16 mouse cellular contexts compared by ENCODE assay signal in the genomic region with DNA sequence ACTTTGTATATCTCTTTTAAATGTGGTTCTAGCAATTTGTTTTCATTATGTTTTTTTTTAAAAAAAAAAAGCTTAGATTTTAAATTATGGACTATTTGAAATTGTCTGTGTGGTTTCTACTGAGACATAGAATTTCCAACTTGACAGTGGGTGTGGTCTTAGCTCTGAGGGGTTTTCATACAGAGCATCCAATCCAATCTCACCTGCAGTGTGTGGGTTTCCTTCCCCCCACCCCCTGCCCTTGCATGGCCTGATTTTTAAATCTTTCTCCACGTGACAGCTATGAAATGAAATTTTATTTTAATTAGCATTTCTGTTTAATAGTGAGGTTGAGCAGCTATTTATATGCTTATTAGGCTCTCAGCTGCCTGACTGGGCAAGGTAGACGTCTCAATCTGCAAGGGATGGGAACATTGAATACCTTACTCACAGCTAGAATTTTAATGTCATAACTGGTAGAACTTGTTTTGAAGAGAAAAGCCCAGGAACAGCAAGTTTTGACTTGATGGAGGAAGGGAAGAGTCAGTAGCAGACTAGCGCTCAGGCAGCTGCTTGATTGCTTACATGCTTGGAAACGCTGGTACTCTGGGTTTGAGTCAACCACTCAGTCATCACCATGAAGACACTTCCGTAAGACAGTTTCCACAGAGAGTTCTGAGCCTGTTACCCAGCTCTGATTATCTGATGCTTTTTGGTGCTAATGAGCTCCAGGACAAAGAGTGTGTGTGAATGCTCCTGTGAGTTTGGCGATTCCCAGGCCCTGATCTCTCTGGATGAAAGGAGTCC. TPM values are rescaled to one million over a fixed set of nuclear protein-coding genes. Genes with fewer than 3 reads are reported as not detected.
DNase-seq lines count a peak whose midpoint lies in the region; ATAC-seq and TF ChIP-seq lines count a peak whose summit lies in the region.
"Had no signal": no experiment of that assay in that cellular context is flagged by ENCODE, and none has a peak within 500 bp of the region (broad histone marks: within the 10 kb centered on the region; RNA-seq: fewer than 3 reads in every experiment).

No protein-coding gene starts in this region.

- WGBS in limb, embryonic 14.5 days = 61% methylated on average over 6 of the region's 6 CpGs
- WGBS in limb, embryonic 10.5 days = 75% methylated on average over 6 of the region's 6 CpGs
- WGBS in forebrain, embryonic 11.5 days = 39% methylated on average over 6 of the region's 6 CpGs
- WGBS in midbrain, embryonic 15.5 days = 38% methylated on average over 6 of the region's 6 CpGs

- H3K27ac ChIP-seq in limb, embryonic 14.5 days (replicated peaks; ENCODE audit: low read depth, low read length) = no peak overlapping the region
- no peak overlapping the region for H3K27ac ChIP-seq in limb, embryonic 10.5 days
- H3K27ac ChIP-seq in forebrain, embryonic 11.5 days (ENCODE audit: low read depth, low read length) = no peak overlapping the region
- no peak overlapping the region for H3K27ac ChIP-seq in midbrain, embryonic 15.5 days
- H3K27ac ChIP-seq in gastrocnemius, adult 2 months = no peak overlapping the region
- H3K27ac ChIP-seq: liver, embryonic 15.5 days had no signal

- intact Hi-C loops in gastrocnemius, adult 2 months (cut with DNase I) = no loop called here

- H3K9me3 ChIP-seq in limb, embryonic 14.5 days (ENCODE audit: control insufficient read depth, low read length) = 0 out of 2 replicates have a peak, but pooled peaks cover 3% of the 10 kb centered on the region
- no peaks in the 10 kb centered on the region for H3K9me3 ChIP-seq in limb, embryonic 10.5 days (replicated peaks)
- H3K9me3 ChIP-seq in forebrain, embryonic 11.5 days (ENCODE audit: control insufficient read depth, low read length) = no peaks in the 10 kb centered on the region
- no peaks in the 10 kb centered on the region for H3K9me3 ChIP-seq in midbrain, embryonic 15.5 days
- H3K9me3 ChIP-seq: liver, embryonic 15.5 days had no signal

- no peaks in the 10 kb centered on the region for H3K36me3 ChIP-seq in limb, embryonic 14.5 days (ENCODE audit: control insufficient read depth, insufficient read depth, low read length)
- H3K36me3 ChIP-seq in limb, embryonic 10.5 days = no peaks in the 10 kb centered on the region
- H3K36me3 ChIP-seq in forebrain, embryonic 11.5 days (ENCODE audit: control insufficient read depth, insufficient read depth, low read length) = no peaks in the 10 kb centered on the region
- no peaks in the 10 kb centered on the region for H3K36me3 ChIP-seq in midbrain, embryonic 15.5 days (replicated peaks)
- H3K36me3 ChIP-seq: liver, embryonic 15.5 days had no signal

- H3K27me3 ChIP-seq in limb, embryonic 14.5 days (ENCODE audit: control insufficient read depth, insufficient read depth, low read length) = no peaks in the 10 kb centered on the region
- H3K27me3 ChIP-seq in limb, embryonic 10.5 days (ENCODE audit: low read depth, poor library complexity, severe bottlenecking) = no peaks in the 10 kb centered on the region
- no peaks in the 10 kb centered on the region for H3K27me3 ChIP-seq in forebrain, embryonic 11.5 days (ENCODE audit: control insufficient read depth, insufficient read depth, low read length)
- H3K27me3 ChIP-seq in midbrain, embryonic 15.5 days (replicated peaks) = no peaks in the 10 kb centered on the region
- H3K27me3 ChIP-seq: liver, embryonic 15.5 days had no signal

- no peak for TF ChIP-seq POLR2A in limb, embryonic 14.5 days (IDR thresholded peaks at IDR 0.05; ENCODE audit: borderline replicate concordance, extremely low read depth, insufficient read depth, insufficient read length)

- no peak overlapping the region for H3K4me2 ChIP-seq in limb, embryonic 14.5 days (replicated peaks; ENCODE audit: low read depth, low read length, severe bottlenecking)
- H3K4me2 ChIP-seq in forebrain, embryonic 11.5 days (ENCODE audit: low read depth, low read length, severe bottlenecking) = no peak overlapping the region
- no peak overlapping the region for H3K4me2 ChIP-seq in midbrain, embryonic 15.5 days
- H3K4me2 ChIP-seq: liver, embryonic 15.5 days had no signal

- DNase-seq in limb, embryonic 14.5 days (ENCODE audit: low spot score) = peak; percentile 22
- no peak for DNase-seq in limb, embryonic 10.5 days (ENCODE audit: low spot score)
- no peak for DNase-seq in forebrain, embryonic 11.5 days (ENCODE audit: low spot score)
- DNase-seq in spleen, postnatal 14 days (ENCODE audit: low spot score in 2 of 2) = no peak
- no peak for DNase-seq in gastrocnemius, adult 2 months
- DNase-seq in thymus, adult 18-20 months = no peak
- DNase-seq: B cell, adult 2 months; cerebellum, adult 18-20 months; lung, postnatal 4 days; thymus, adult 2 months had no signal

- no peak for ATAC-seq in limb, embryonic 14.5 days (ENCODE audit: low FRiP score, low read depth)
- ATAC-seq in CD4-positive, CD25-positive, alpha-beta regulatory T cell, adult 4 months = peak; percentile 64
- ATAC-seq in forebrain, embryonic 11.5 days (replicated peaks; ENCODE audit: low FRiP score) = peak; percentile 22; the same call in 1 of the 2 replicates
- ATAC-seq in midbrain, embryonic 15.5 days (replicated peaks) = 0 out of 2 replicates have a peak, but pooled peaks have one; percentile 52

- TF ChIP-seq CTCF in gastrocnemius, adult 2 months (IDR thresholded peaks at IDR 0.05) = no peak

- no peaks in the 10 kb centered on the region for H3K4me1 ChIP-seq in limb, embryonic 14.5 days (ENCODE audit: control insufficient read depth, insufficient read depth, low read length)
- H3K4me1 ChIP-seq in limb, embryonic 10.5 days = no peaks in the 10 kb centered on the region
- 0 out of 2 replicates have a peak, but pooled peaks cover 3% of the 10 kb centered on the region for H3K4me1 ChIP-seq in forebrain, embryonic 11.5 days (replicated peaks; ENCODE audit: control insufficient read depth, insufficient read depth, low read length)
- 0 out of 2 replicates have a peak, but pooled peaks cover 5% of the 10 kb centered on the region for H3K4me1 ChIP-seq in midbrain, embryonic 15.5 days
- H3K4me1 ChIP-seq: liver, embryonic 15.5 days had no signal

- H3K4me3 ChIP-seq in limb, embryonic 14.5 days (replicated peaks; ENCODE audit: low read length) = no peak overlapping the region
- H3K4me3 ChIP-seq in limb, embryonic 10.5 days = no peak overlapping the region
- H3K4me3 ChIP-seq in forebrain, embryonic 11.5 days (ENCODE audit: low read depth, low read length) = no peak overlapping the region
- H3K4me3 ChIP-seq in midbrain, embryonic 15.5 days = no peak overlapping the region
- no peak overlapping the region for H3K4me3 ChIP-seq in gastrocnemius, adult 2 months
- H3K4me3 ChIP-seq: liver, embryonic 15.5 days had no signal

- H3K9ac ChIP-seq in limb, embryonic 14.5 days (ENCODE audit: low read depth, low read length, severe bottlenecking) = no peak overlapping the region
- H3K9ac ChIP-seq in forebrain, embryonic 11.5 days (ENCODE audit: low read length) = no peak overlapping the region
- no peak overlapping the region for H3K9ac ChIP-seq in midbrain, embryonic 15.5 days
- H3K9ac ChIP-seq: liver, embryonic 15.5 days had no signal

RNA-seq across cellular contexts. Expression of gene Lrrc1, which starts 42.3 kb away (rescaled TPM):
- 26.6 and 27.7 TPM in 2 replicates for polyA plus RNA-seq in limb, embryonic 14.5 days (2012; rRNA removed)
- 14.0 and 16.8 TPM in 2 replicates for polyA plus RNA-seq in limb, embryonic 14.5 days (2014; fragmentation: Nextera tagmentation; extraction: Ambion mirVana)
- 4.9 and 5.4 TPM in 2 replicates for polyA plus RNA-seq in limb, embryonic 10.5 days (2016; fragmentation: Nextera tagmentation; extraction: Ambion mirVana)
- polyA plus RNA-seq in CD4-positive, CD25-positive, alpha-beta regulatory T cell, adult 4 months (2017; shearing (Covaris generic)) = 1 to 10 TPM; 3.2 to 4.3 TPM
- polyA plus RNA-seq in forebrain, embryonic 11.5 days (2014; fragmentation: Nextera tagmentation; extraction: Ambion mirVana) = 20.8 and 22.9 TPM in 2 replicates
- 5.2 and 6.6 TPM in 2 replicates for polyA plus RNA-seq in midbrain, embryonic 15.5 days (2015; fragmentation: Nextera tagmentation; extraction: Ambion mirVana)
- total RNA-seq in gastrocnemius, adult 2 months (2021) = under 1 TPM; 0.71 to 0.84 TPM

RNA-seq across cellular contexts. Expression of gene Klhl31, which starts 49.3 kb away (rescaled TPM):
- polyA plus RNA-seq in limb, embryonic 14.5 days (2012; rRNA removed) = 2.7 and 3.1 TPM in 2 replicates
- polyA plus RNA-seq in limb, embryonic 14.5 days (2014; fragmentation: Nextera tagmentation; extraction: Ambion mirVana) = 11.7 and 17.1 TPM in 2 replicates
- polyA plus RNA-seq in limb, embryonic 10.5 days (2016; fragmentation: Nextera tagmentation; extraction: Ambion mirVana) = 0.16 and 0.61 TPM in 2 replicates
- not detected for polyA plus RNA-seq in CD4-positive, CD25-positive, alpha-beta regulatory T cell, adult 4 months (2017; shearing (Covaris generic))
- 0.24 and 0.29 TPM in 2 replicates for polyA plus RNA-seq in forebrain, embryonic 11.5 days (2014; fragmentation: Nextera tagmentation; extraction: Ambion mirVana)
- 0.08 and 0.10 TPM in 2 replicates for polyA plus RNA-seq in midbrain, embryonic 15.5 days (2015; fragmentation: Nextera tagmentation; extraction: Ambion mirVana)
- 100 to 1,000 TPM; 491 to 601 TPM for total RNA-seq in gastrocnemius, adult 2 months (2021)
- total RNA-seq: left cerebral cortex, postnatal 36 days; monocyte, adult 5-6 weeks had no signal
- polyA plus RNA-seq: spleen, adult 2 months had no signal
